Mouse (Mus musculus) kidney, postnatal 25 days (tissue): ENCODE results near the gene Cdkl1.

Experiments
- DNase-seq, 2 experiments: peaks; one replicate each; pipeline ENCODE4 v3.0.0; 2021; ENCODE audit warnings: mixed read lengths in 2 of 2

Cdkl1 gene

DNA sequence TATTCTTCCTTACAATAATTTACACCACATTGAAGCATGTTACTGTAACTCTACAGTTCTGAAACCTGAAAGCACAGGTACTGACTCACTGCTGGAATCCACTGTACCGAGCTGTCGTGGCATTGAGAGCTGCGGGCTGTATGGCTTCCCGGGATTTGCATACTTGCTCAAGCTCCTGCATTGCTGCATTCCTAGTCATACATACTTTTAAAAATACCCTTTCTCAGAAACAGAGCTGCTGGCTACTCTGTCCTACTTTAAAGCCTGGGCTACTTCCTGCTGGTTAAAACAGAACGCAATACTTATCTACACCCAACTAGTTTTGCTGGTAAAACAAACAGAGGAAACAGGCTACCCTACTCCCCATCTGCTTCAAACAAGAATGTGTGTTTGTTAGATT is 46.9 kb downstream of the Cdkl1 start:
- no peak for DNase-seq

DNA sequence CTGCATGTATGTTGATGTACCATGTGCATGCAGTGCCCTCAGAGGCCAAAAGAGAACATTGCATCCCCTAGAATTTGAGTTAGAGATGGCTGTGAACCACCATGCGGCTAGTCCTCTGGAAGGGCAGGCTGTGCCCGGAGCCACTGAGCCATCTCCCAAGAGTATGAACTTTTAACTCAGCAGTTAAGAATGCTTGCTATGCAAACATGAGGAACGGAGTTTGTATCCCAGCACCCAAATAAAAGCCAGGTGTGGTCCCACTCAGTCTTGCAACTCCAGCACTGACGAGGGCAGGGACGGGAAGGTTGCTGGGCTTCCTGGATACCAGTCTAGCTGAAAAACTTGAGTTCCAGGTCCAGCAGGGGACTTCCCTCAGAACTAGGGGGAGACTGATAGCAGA is 49.1 kb downstream of the Cdkl1 start:
- DNase-seq = peak in 1 of 2 experiments; percentile 16

DNA sequence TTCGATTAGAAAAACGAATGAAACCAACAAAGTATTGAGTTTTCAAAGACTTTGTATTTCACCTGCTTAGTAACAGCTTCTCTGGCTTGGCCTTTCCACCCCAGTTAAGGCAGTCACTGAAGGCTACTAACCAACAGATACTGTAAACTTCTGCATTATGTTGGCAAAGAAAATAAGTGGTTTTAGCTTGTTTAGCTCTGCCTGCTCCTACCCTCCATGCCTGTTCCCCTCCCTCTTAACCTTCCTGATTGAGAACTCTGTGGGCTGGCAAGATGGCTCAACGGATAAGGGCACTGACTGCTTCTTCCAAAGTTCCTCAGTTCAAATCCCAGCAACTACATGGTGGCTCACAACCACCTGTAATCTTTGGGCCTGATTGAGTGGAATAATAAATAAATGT is 57.1 kb downstream of the Cdkl1 start:
- no peak for DNase-seq

DNA sequence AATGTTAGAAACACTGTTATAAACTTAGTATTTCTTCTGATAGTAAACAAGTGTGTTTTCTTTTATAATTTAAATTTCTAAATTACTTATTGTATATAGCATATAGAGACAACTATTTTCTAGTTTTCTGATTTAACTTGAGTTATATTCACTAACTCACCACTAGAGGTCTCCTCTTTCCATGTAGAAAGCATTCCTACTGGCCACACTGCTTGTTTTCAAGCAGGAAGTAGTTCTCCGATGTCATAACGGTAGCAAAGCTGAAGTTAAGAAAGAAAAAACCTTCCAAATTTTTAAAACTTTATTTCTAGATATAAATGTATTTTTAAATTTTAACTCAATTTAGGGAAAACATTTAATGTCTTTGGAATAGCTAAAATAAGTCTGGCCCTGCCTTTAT is 57.5 kb downstream of the Cdkl1 start:
- no peak for DNase-seq

DNA sequence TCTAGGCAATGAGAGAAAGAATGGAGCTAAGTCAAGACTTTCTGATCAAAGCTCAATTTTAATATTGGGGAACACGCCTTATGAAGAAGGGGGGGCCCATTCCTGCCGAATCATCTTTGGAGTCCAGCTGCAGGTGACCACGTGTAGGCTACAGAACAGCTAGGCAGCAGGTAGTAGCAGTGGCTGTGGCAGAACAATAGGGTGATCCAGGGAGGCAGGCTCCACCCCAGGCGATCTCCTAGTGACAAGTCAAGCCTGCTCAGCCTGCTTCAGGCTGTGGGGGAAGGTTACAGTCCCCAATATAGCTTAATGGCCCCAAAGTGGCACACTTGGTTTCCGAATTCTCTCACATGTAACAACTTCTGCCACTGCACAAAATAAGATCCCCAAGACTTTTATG is 58.8 kb downstream of the Cdkl1 start:
- DNase-seq = no peak

DNA sequence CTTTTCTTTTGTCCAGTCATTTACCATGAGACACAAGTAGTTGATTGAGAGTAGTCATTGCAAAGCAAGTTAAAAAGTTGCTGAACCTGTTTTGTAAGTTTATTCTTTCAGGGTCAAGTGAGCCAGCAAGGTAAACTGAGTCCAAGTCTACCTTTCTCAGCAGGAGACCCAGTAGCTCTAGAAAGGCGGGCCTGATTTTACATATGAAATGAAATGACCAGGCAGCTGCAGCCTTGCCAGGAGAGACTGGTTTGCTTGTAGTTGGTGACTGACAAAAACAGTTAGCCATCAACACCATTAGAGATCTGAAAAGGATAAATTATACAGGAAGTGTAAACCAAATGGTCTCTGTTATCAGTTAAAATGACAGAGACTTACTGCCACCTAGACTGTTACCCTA is 60.8 kb downstream of the Cdkl1 start:
- no peak for DNase-seq

DNA sequence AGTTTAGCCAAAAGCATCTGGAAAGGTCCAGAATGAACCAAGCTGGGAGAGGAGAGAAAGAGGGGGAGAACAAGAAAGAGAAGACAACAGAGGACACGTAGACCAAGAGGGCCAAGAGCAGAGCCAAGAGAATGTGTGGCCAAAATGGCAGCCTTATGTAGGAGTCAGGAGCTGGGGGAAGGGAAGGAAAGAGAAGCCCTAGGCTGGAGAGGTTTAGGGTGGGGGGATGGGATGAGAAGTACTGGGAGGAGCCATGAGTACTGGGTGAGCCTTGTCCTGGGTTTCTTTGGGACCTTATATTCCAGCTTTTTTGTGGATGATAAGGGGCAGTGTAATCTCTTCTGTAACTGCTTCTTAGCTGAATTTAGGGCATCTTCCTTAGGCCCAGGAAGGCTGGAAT is 61.8 kb downstream of the Cdkl1 start:
- no peak for DNase-seq

DNA sequence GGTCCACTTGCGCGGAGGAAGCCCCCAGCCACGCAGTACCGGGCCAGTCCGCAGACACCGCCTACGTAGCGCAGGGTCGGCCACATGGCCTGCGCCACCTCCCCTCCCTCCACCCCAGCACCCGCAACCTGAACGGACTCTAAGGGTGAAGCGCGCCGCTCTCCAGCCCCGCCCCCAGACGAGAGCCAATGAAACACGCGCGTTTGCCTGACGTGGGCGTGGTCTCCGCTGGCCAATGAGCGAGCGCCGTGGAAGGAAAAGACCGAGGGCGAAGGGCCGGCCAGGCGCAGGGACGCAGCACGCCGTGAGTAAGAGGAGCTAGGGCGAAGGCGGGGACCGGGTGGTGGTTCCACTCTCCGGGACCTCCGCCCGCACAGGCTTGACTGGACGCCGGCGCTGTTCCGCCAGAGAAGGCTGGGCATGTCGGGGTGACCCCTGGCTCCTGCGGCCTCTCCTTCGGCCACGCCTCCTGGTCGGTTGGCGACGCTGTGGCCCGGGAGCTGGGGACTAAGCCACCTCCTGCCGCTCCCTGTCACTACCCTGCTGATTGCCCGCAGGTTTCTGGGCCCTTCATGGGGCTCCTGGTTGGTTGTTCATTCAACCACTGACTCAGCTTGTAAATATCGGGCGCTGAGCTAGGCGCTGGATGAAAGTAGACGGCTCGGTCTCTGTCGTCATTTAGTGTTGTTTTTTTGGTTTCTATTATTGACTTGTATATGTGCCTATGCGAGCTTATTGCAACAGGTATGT is 66.2 kb downstream of the Cdkl1 start, which contains the start of the genes L2hgdh and Atp5s:
Gene L2hgdh, minus strand, starts transcription at position 163 of the 750 bp plus-strand sequence.
Gene Atp5s, plus strand, starts transcription at position 240 of the 750 bp plus-strand sequence.
- DNase-seq = peak; percentile 98 to 99

DNA sequence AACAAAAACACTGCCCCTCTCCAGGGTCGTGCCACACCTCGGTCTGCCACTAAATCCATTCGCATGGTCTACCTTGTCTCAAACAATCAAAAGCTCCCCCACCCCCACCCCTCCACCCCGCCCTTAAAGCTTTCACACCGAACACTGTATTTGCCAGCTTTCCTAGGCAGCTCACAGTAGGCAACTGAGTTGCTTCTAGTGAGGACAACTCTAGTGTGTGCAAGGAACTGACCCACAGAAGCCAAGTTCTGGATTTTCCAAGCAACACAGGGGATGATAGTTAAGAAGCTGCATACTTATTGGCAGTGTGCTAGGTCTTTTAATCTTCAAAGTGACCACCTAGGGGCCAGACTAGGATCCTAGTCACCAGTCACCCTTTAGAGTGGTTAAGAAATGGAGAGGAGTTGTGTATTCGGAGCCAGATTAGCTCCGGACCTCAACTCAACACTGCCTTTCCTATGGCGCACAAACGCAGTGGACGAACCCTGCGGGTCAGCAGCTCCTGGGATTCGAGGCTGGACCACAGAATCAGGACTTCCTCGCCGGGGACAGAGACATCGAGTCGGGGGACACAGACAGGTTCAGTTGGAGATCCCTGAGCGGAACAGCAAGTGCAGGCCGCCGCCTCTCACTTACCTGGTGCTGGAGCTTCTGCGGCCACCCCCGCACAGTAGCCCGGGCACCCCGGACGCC is 66.9 kb downstream of the Cdkl1 start:
- DNase-seq = no peak

DNA sequence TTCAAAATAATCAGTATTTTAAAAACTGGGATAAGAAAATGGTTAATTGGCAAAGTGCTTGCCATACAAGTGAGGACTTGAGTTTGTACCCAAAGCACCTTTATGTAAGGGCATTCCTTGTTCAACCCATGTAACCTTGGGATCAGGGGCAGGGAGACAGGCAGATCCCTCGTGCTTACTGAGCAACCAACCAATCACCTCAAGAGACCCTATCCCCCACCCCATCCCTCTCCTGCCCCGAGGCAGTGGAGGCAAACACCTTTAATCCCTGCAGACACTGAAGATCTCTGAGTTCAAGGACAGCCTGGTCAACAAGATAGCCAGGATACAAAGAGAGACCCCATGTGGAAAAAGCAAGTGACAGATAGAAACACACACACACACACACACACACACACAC is 67.7 kb downstream of the Cdkl1 start:
- peak in 1 of 2 experiments; percentile 73 for DNase-seq

DNA sequence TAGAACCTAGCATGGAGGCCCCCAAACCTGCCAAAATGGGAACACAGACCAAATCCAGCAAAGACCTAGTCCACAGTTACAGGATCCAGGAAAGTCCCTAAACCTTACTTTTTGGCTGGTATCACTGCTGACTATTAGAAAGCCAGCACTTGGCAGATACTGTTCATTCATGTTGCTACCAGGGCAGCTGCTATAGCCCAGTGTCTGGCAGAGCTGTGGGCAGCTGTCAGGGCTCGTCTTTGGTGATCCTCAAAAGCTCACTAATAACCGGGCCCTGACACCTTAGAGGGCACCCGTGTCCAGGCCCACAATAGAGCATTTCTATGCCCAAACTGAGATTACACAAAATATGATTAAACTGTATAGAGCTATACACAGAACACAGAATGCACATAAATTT is 68.2 kb downstream of the Cdkl1 start:
- no peak for DNase-seq

DNA sequence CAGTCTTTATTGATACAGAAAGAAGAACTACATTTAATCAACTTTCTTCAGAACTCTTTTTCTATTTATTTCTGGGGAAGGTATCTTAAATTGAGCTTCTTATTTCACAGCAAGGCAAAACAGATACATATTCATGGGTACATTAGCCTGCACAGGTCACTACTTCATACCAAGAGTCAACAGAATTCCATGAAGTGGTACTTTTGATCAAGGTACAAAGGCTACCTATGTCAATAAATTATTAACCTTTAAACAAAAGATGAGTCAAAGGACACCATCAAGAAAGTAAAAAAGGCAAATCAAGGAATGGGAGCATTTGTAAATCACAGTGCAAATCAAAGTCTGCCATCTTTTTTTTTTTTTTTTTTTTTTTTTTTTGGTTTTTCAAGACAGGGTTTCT is 77.4 kb downstream of the Cdkl1 start:
- DNase-seq = no peak

DNA sequence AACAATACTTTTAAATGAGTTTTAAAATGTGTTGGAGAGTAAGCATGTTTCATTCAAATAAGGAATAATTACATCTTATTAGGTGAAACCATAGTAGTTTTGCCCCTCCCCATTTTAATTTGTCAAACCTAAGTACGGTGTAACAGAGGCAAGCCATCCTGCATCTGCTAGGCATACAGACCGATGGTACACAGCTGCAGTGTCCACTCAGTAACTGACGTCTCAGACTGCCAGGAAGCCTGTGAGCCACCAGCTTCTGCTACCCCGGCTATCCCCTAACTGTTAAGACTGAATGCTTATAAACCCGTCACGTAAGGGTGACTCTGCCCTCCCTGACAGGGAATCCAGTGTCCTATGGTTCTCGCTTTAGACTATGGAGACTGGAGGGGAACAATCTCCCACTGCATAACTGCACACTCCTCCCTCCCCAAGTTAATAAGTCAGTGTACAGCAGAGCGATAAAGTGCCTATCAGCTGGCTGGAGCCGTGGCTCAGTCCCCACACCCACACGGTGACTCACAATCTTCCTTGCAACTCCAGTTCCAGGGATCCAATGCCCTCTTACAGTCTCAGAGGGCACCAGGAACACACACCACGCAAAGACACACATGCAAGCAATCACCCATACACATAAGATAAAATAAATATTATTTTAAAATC is 86.1 kb downstream of the Cdkl1 start:
- DNase-seq = no peak

DNA sequence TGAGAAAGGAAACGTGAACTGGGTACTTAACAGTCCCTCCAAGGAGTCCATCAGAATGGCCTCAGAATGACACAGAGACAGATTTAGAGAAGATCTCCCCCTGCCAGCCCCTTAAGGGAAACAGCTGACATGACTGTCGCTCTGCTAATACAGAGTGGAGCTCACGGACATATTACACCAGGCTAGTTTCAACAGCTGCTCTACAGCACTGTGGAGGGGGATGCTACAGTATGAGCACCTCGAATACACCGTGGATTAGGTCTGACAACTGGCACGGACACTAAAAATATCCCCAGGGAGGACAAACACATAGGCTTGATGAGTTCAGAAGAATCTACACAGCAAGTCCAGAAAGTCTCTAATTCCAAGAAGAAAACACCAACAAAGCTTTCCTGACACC is 92.7 kb downstream of the Cdkl1 start:
- DNase-seq = no peak
